ENCODE assay signal across 8 mouse cellular contexts in genomic region chr5:100798165-100798860, GRCm38 (mm10). TPM values are rescaled to one million over a fixed set of nuclear protein-coding genes. Genes with fewer than 3 reads are reported as not detected.
A peak's percentile ranks its signal among the peaks of the same experiment; 100 is the strongest.
DNase-seq lines count a peak whose midpoint lies in the region; ATAC-seq lines count a peak whose summit lies in the region.

Gene Helq (minus strand): TSS chr5:100798598.
Gene Mrps18c (plus strand): TSS chr5:100798627.

- peaks cover 15% of the 10 kb centered on the region for H3K4me1 ChIP-seq in heart, embryonic 13.5 days
- H3K4me1 ChIP-seq in liver, embryonic 12.5 days, result peaks cover 24% of the 10 kb centered on the region
- peaks cover 5% of the 10 kb centered on the region; the same call in 1 of the 2 replicates for H3K4me1 ChIP-seq in stomach, embryonic 15.5 days

- under 1% methylated on average over 67 of the region's 67 CpGs for WGBS in heart, embryonic 13.5 days
- WGBS in liver, embryonic 12.5 days (ENCODE audit: insufficient replicate concordance), result under 1% methylated on average over 66 of the region's 67 CpGs
- under 1% methylated on average over 67 of the region's 67 CpGs for WGBS in stomach, embryonic 15.5 days

- peak; percentile 92 for DNase-seq in CD4-positive helper T cell, adult 2 months (ENCODE audit: low read depth, low spot score)
- DNase-seq in brain, embryonic 18.5 days (ENCODE audit: low read depth, low spot score), result peak; percentile 91
- DNase-seq in kidney, postnatal 10 days, result peak; percentile 94
- peak; percentile 67 to 81 for DNase-seq in natural killer cell, adult 2 months (ENCODE audit: low spot score in 2 of 2)

- H3K36me3 ChIP-seq in heart, embryonic 13.5 days, result peaks cover 52% of the 10 kb centered on the region
- H3K36me3 ChIP-seq in liver, embryonic 12.5 days, result peaks cover 58% of the 10 kb centered on the region
- H3K36me3 ChIP-seq in stomach, embryonic 15.5 days, result peaks cover 19% of the 10 kb centered on the region

- no peaks in the 10 kb centered on the region for H3K9me3 ChIP-seq in heart, embryonic 13.5 days
- H3K9me3 ChIP-seq in liver, embryonic 12.5 days (replicated peaks), result no peaks in the 10 kb centered on the region
- H3K9me3 ChIP-seq in stomach, embryonic 15.5 days, result no peaks in the 10 kb centered on the region

- H3K27me3 ChIP-seq in heart, embryonic 13.5 days (replicated peaks), result no peaks in the 10 kb centered on the region
- H3K27me3 ChIP-seq in liver, embryonic 12.5 days (replicated peaks), result no peaks in the 10 kb centered on the region
- no peaks in the 10 kb centered on the region for H3K27me3 ChIP-seq in stomach, embryonic 15.5 days (replicated peaks)

- peak within 1 kb of the TSS; percentile 73 for H3K4me3 ChIP-seq in heart, embryonic 13.5 days
- H3K4me3 ChIP-seq in liver, embryonic 12.5 days, result peak within 1 kb of the TSS; percentile 95
- H3K4me3 ChIP-seq in stomach, embryonic 15.5 days (replicated peaks), result peak within 1 kb of the TSS; percentile 62

- peak within 1 kb of the TSS; percentile 82 for H3K4me2 ChIP-seq in heart, embryonic 13.5 days
- peak within 1 kb of the TSS; percentile 92 for H3K4me2 ChIP-seq in liver, embryonic 12.5 days
- peak within 1 kb of the TSS; percentile 92 for H3K4me2 ChIP-seq in stomach, embryonic 15.5 days

- ATAC-seq in erythroid progenitor cell, adult 5-6 weeks (replicated peaks; ENCODE audit: low FRiP score, poor library complexity, severe bottlenecking), result peak; percentile 100
- peak; percentile 81 for ATAC-seq in heart, embryonic 13.5 days (ENCODE audit: extremely low read depth, insufficient number of reproducible peaks, low FRiP score, low TSS enrichment)
- ATAC-seq in liver, embryonic 12.5 days, result peak; percentile 97
- peak; percentile 95 for ATAC-seq in stomach, embryonic 15.5 days (ENCODE audit: insufficient read depth, low FRiP score, low read depth)

- H3K9ac ChIP-seq in heart, embryonic 13.5 days, result peak within 1 kb of the TSS; percentile 86
- peak within 1 kb of the TSS; percentile 89 for H3K9ac ChIP-seq in liver, embryonic 12.5 days
- H3K9ac ChIP-seq in stomach, embryonic 15.5 days, result peak within 1 kb of the TSS; percentile 80

- no peak within 1 kb of the TSS for H3K27ac ChIP-seq in heart, embryonic 13.5 days (replicated peaks)
- H3K27ac ChIP-seq in liver, embryonic 12.5 days, result peak within 1 kb of the TSS; percentile 75
- no peak within 1 kb of the TSS for H3K27ac ChIP-seq in stomach, embryonic 15.5 days

RNA-seq across cellular contexts. Expression of gene Helq, which starts in this region (rescaled TPM):
- 18.4 and 45.3 TPM in 2 replicates for total RNA-seq in erythroid progenitor cell, adult 5-6 weeks (2015; ENCODE audit: low replicate concordance)
- 19.7 and 40.6 TPM in 2 replicates for total RNA-seq in erythroid progenitor cell, adult 5-6 weeks (2017; ENCODE audit: low replicate concordance)
- polyA plus RNA-seq in heart, embryonic 13.5 days (2015; fragmentation: Nextera tagmentation; extraction: Ambion mirVana), result 9.3 and 10.5 TPM in 2 replicates
- 22.2 and 23.4 TPM in 2 replicates for polyA plus RNA-seq in liver, embryonic 12.5 days (2016; fragmentation: Nextera tagmentation; extraction: Ambion mirVana)
- polyA plus RNA-seq in stomach, embryonic 15.5 days (2015; fragmentation: Nextera tagmentation; extraction: Ambion mirVana), result 13.3 and 14.9 TPM in 2 replicates

RNA-seq across cellular contexts. Expression of gene Mrps18c, which starts in this region (rescaled TPM):
- 40.2 and 119 TPM in 2 replicates for total RNA-seq in erythroid progenitor cell, adult 5-6 weeks (2015; ENCODE audit: low replicate concordance)
- total RNA-seq in erythroid progenitor cell, adult 5-6 weeks (2017; ENCODE audit: low replicate concordance), result 31.3 and 92.2 TPM in 2 replicates
- polyA plus RNA-seq in heart, embryonic 13.5 days (2015; fragmentation: Nextera tagmentation; extraction: Ambion mirVana), result 128 and 148 TPM in 2 replicates
- 165 and 176 TPM in 2 replicates for polyA plus RNA-seq in liver, embryonic 12.5 days (2016; fragmentation: Nextera tagmentation; extraction: Ambion mirVana)
- polyA plus RNA-seq in stomach, embryonic 15.5 days (2015; fragmentation: Nextera tagmentation; extraction: Ambion mirVana), result 169 and 170 TPM in 2 replicates
